Mouse (Mus musculus) heart, postnatal 0 days (tissue): ENCODE measurements around the gene Gm49320. TPM values are rescaled to one million over a fixed set of nuclear protein-coding genes. Genes with fewer than 3 reads are reported as not detected.

Source experiments
- ATAC-seq: fragments of 200-750 bp; cut with Nextera tagmentation; 2 replicates; pipeline ENCODE4 v1.8.0; 2017; ENCODE audit warnings: low read depth, moderate number of reproducible peaks, moderate library complexity; ENCODE audit not compliant: insufficient read depth
- DNase-seq: peaks from one replicate; pipeline ENCODE4 v3.0.0-alpha.2; 2016; ENCODE audit warnings: low spot score
- H3K27ac ChIP-seq: fragments of 300-500 bp; sonication (generic); 2 replicates; pipeline ENCODE4 v1.5.1; 2014; ENCODE audit warnings: low read depth, mild to moderate bottlenecking
- H3K27me3 ChIP-seq: fragments of 300-500 bp; sonication (generic); 2 replicates; pipeline ENCODE4 v1.6.1; 2014; ENCODE audit warnings: low read length, mixed read lengths; ENCODE audit not compliant: control insufficient read depth, insufficient read depth
- H3K36me3 ChIP-seq: fragments of 300-500 bp; sonication (generic); replicated peaks from 2 replicates; pipeline ENCODE4 v1.6.1; 2014; ENCODE audit warnings: low read length, mixed read lengths; ENCODE audit not compliant: control insufficient read depth, insufficient read depth
- H3K4me1 ChIP-seq: fragments of 300-500 bp; sonication (generic); 2 replicates; pipeline ENCODE4 v1.6.1; 2014; ENCODE audit warnings: antibody characterized with exemption; ENCODE audit not compliant: control insufficient read depth, insufficient read depth
- H3K4me2 ChIP-seq: fragments of 300-500 bp; sonication (generic); 2 replicates; pipeline ENCODE4 v1.6.1; 2014; ENCODE audit warnings: low read depth, mild to moderate bottlenecking, low read length, moderate library complexity
- H3K4me3 ChIP-seq: fragments of 300-500 bp; sonication (generic); 2 replicates; pipeline ENCODE4 v1.5.1; 2014; ENCODE audit warnings: low read depth, low read length
- H3K9ac ChIP-seq: fragments of 300-500 bp; sonication (generic); replicated peaks from 2 replicates; pipeline ENCODE4 v1.6.1; 2014; ENCODE audit warnings: low read depth, low read length, mixed read lengths
- H3K9me3 ChIP-seq: fragments of 300-500 bp; sonication (generic); replicated peaks from 2 replicates; pipeline ENCODE4 v1.6.1; 2016; ENCODE audit warnings: low read length; ENCODE audit not compliant: control insufficient read depth
- CTCF ChIP-seq: IDR thresholded peaks from 2 replicates; pipeline ENCODE4 v1.5.1; 2016; ENCODE audit warnings: antibody characterized with exemption, control low read depth, low read depth
- EP300 ChIP-seq: IDR thresholded peaks from 2 replicates; pipeline ENCODE4 v1.6.1; 2016; ENCODE audit warnings: antibody characterized with exemption, low read depth
- WGBS: fragments of 180-500 bp; shearing (Covaris S2); extraction: QIAGEN DNeasy Blood & Tissue Kit; methylation state at CpG from one replicate; pipeline ENCODE4 v1.1.7; 2014; 5-methylcytosine and 5-hydroxymethylcytosine counted together
- polyA plus RNA-seq: library from polyadenylated mRNA; unstranded; fragments of >200 nt; fragmentation: Nextera tagmentation; extraction: Ambion mirVana; gene quantifications from 2 replicates; pipeline ENCODE4 v1.2.1, GENCODE M21; 2015
- total RNA-seq: library from RNA; depleted of rRNA; stranded (reverse); fragments of >200 nt; gene quantifications from 2 replicates; pipeline ENCODE4 v1.2.3, GENCODE M21; 2014; ENCODE audit warnings: low replicate concordance

Gene Gm49320
- total and polyA plus RNA-seq, 2 experiments from 2014 or later: 0.19 TPM; not detected in 1

- no peaks in the 10 kb centered on the region for H3K27me3 ChIP-seq
- peaks cover 14% of the 10 kb centered on the region for H3K4me1 ChIP-seq
- H3K9me3 ChIP-seq: no peaks in the 10 kb centered on the region
- WGBS: 4% methylated on average over 35 of the region's 35 CpGs
- TF ChIP-seq EP300: no peak
- peak; percentile 77 for TF ChIP-seq CTCF
- H3K36me3 ChIP-seq: peaks cover 57% of the 10 kb centered on the region
- peak; percentile 45 for ATAC-seq
- DNase-seq: peak; percentile 49
- no peak overlapping the region for H3K27ac ChIP-seq
- H3K4me3 ChIP-seq: peak overlapping the region; percentile 66
- H3K4me2 ChIP-seq: peak overlapping the region; percentile 97
- peak overlapping the region; percentile 62 for H3K9ac ChIP-seq
Measured at GRCm38 (mm10) chr8:4258233-4258632, 19.6 kb downstream of the Gm49320 start.

- no peaks in the 10 kb centered on the region for H3K27me3 ChIP-seq
- no peak overlapping the region for H3K27ac ChIP-seq
- peak overlapping the region; percentile 66 for H3K4me3 ChIP-seq
- WGBS: 1% methylated on average over 32 of the region's 32 CpGs
- TF ChIP-seq CTCF (no peak), EP300 (no peak)
- H3K36me3 ChIP-seq: peaks cover 61% of the 10 kb centered on the region
- H3K9me3 ChIP-seq: no peaks in the 10 kb centered on the region
- H3K4me2 ChIP-seq: peak overlapping the region; percentile 97
- H3K4me1 ChIP-seq: peaks cover 11% of the 10 kb centered on the region
- peak; percentile 52 for ATAC-seq
- H3K9ac ChIP-seq: peak overlapping the region; percentile 62
- no peak for DNase-seq
Measured at GRCm38 (mm10) chr8:4258678-4259077, 20.0 kb downstream of the Gm49320 start.

- peaks cover 5% of the 10 kb centered on the region for H3K4me1 ChIP-seq
- WGBS: 5% methylated on average over 32 of the region's 33 CpGs
- no peak for TF ChIP-seq CTCF
- TF ChIP-seq EP300: no peak
- H3K9ac ChIP-seq: peak within 1 kb of the TSS; percentile 62
- peak; percentile 84 for DNase-seq
- peaks cover 67% of the 10 kb centered on the region for H3K36me3 ChIP-seq
- H3K27me3 ChIP-seq: no peaks in the 10 kb centered on the region
- peak within 1 kb of the TSS; percentile 66 for H3K4me3 ChIP-seq
- H3K9me3 ChIP-seq: no peaks in the 10 kb centered on the region
- peak within 1 kb of the TSS; percentile 97 for H3K4me2 ChIP-seq
- ATAC-seq: peak; percentile 93
- no peak within 1 kb of the TSS for H3K27ac ChIP-seq
Measured at GRCm38 (mm10) chr8:4259125-4259804, 20.6 kb downstream of the Gm49320 start, which contains the start of gene Ctxn1. TSS of gene Ctxn1 (minus strand) at chr8:4259274.

- H3K27ac ChIP-seq: no peak overlapping the region
- no peaks in the 10 kb centered on the region for H3K27me3 ChIP-seq
- H3K4me2 ChIP-seq: no peak overlapping the region
- WGBS: 78% methylated on average over 4 of the region's 4 CpGs
- H3K36me3 ChIP-seq: peaks cover 67% of the 10 kb centered on the region
- DNase-seq (no peak), ATAC-seq (no peak)
- H3K4me3 ChIP-seq: no peak overlapping the region
- no peaks in the 10 kb centered on the region for H3K9me3 ChIP-seq
- H3K4me1 ChIP-seq: peaks cover 5% of the 10 kb centered on the region
- TF ChIP-seq EP300 (no peak), CTCF (no peak)
- H3K9ac ChIP-seq: no peak overlapping the region
Measured at GRCm38 (mm10) chr8:4259805-4260170, 21.1 kb downstream of the Gm49320 start.

- Histone ChIP-seq H3K36me3 (peaks cover 87% of the 10 kb centered on the region), H3K4me3 (no peak overlapping the region), H3K27ac (no peak overlapping the region), H3K9me3 (no peaks in the 10 kb centered on the region), H3K27me3 (no peaks in the 10 kb centered on the region), H3K4me1 (peaks cover 5% of the 10 kb centered on the region), H3K4me2 (no peak overlapping the region), H3K9ac (no peak overlapping the region)
- WGBS: 82% methylated on average over 8 of the region's 8 CpGs
- ATAC-seq: no peak
- DNase-seq: no peak
- TF ChIP-seq EP300: no peak
- TF ChIP-seq CTCF: no peak
Measured at GRCm38 (mm10) chr8:4263105-4263791, 24.6 kb downstream of the Gm49320 start.
